In genomic region chr4:127988526-127989180, GRCm38 (mm10) we compare ENCODE assay signal across 9 mouse cellular contexts. TPM values are rescaled to one million over a fixed set of nuclear protein-coding genes. Genes with fewer than 3 reads are reported as not detected.
DNase-seq lines count a peak whose midpoint lies in the region; ATAC-seq and TF ChIP-seq lines count a peak whose summit lies in the region.
"Had no signal": no experiment of that assay in that cellular context is flagged by ENCODE, and none has a peak within 500 bp of the region (broad histone marks: within the 10 kb centered on the region; RNA-seq: fewer than 3 reads in every experiment).

No protein-coding gene starts in this region.

- peak overlapping the region; percentile 65 for H3K4me3 ChIP-seq in heart, embryonic 10.5 days
- peak overlapping the region; percentile 54 for H3K4me3 ChIP-seq in limb, embryonic 10.5 days
- peak overlapping the region; percentile 19; the same call in 1 of the 2 replicates for H3K4me3 ChIP-seq in stomach, postnatal 0 days (ENCODE audit: low read depth, low read length)

- H3K36me3 ChIP-seq in heart, embryonic 10.5 days, result no peaks in the 10 kb centered on the region
- no peaks in the 10 kb centered on the region for H3K36me3 ChIP-seq in limb, embryonic 10.5 days
- no peaks in the 10 kb centered on the region for H3K36me3 ChIP-seq in stomach, postnatal 0 days (ENCODE audit: control insufficient read depth, insufficient read depth, low read length)

- H3K27me3 ChIP-seq in heart, embryonic 10.5 days (ENCODE audit: insufficient read depth, poor library complexity, severe bottlenecking), result peaks cover 88% of the 10 kb centered on the region
- H3K27me3 ChIP-seq in limb, embryonic 10.5 days (ENCODE audit: low read depth, poor library complexity, severe bottlenecking), result peaks cover 90% of the 10 kb centered on the region
- H3K27me3 ChIP-seq in stomach, postnatal 0 days (ENCODE audit: control insufficient read depth, insufficient read depth, low read length), result peaks cover 7% of the 10 kb centered on the region; the same call in 1 of the 2 replicates

- 1% methylated on average over 39 of the region's 39 CpGs for WGBS in heart, embryonic 10.5 days
- 2% methylated on average over 39 of the region's 39 CpGs for WGBS in limb, embryonic 10.5 days
- 1% methylated on average over 39 of the region's 39 CpGs for WGBS in stomach, postnatal 0 days

- no peak for TF ChIP-seq CTCF in stomach, postnatal 0 days (IDR thresholded peaks at IDR 0.05; ENCODE audit: low read depth)

- no peak for DNase-seq in heart, embryonic 10.5 days (ENCODE audit: low spot score)
- DNase-seq in heart, adult 9 months (ENCODE audit: low spot score in 2 of 2), result no peak
- peak; percentile 54 for DNase-seq in right cerebral cortex, postnatal 4 days
- DNase-seq in right cerebral cortex, adult 18-20 months, result no peak
- peak; percentile 33 for DNase-seq in limb, embryonic 10.5 days (ENCODE audit: low spot score)
- no peak for DNase-seq in stomach, postnatal 0 days (ENCODE audit: low spot score)
- DNase-seq in Muller cell, postnatal 12 days (ENCODE audit: inconsistent ontology term), result no peak

- H3K9me3 ChIP-seq in heart, embryonic 10.5 days, result no peaks in the 10 kb centered on the region
- no peaks in the 10 kb centered on the region for H3K9me3 ChIP-seq in limb, embryonic 10.5 days (replicated peaks)
- no peaks in the 10 kb centered on the region for H3K9me3 ChIP-seq in stomach, postnatal 0 days (ENCODE audit: control insufficient read depth, low read length)

- no peak overlapping the region for H3K27ac ChIP-seq in heart, embryonic 10.5 days
- H3K27ac ChIP-seq in limb, embryonic 10.5 days, result no peak overlapping the region
- H3K27ac ChIP-seq in stomach, postnatal 0 days (replicated peaks), result no peak overlapping the region

- no peak for ATAC-seq in stomach, postnatal 0 days (ENCODE audit: low FRiP score, low TSS enrichment)
- ATAC-seq in granulocyte monocyte progenitor cell, adult 5-6 weeks (replicated peaks; ENCODE audit: poor library complexity, severe bottlenecking), result no peak

- no peak overlapping the region for H3K9ac ChIP-seq in stomach, postnatal 0 days (ENCODE audit: low read length)

- peaks cover 19% of the 10 kb centered on the region for H3K4me1 ChIP-seq in heart, embryonic 10.5 days
- H3K4me1 ChIP-seq in limb, embryonic 10.5 days, result peaks cover 12% of the 10 kb centered on the region
- H3K4me1 ChIP-seq in stomach, postnatal 0 days (replicated peaks; ENCODE audit: control insufficient read depth, insufficient read depth), result no peaks in the 10 kb centered on the region

- H3K4me2 ChIP-seq in stomach, postnatal 0 days (replicated peaks; ENCODE audit: low read depth), result peak overlapping the region; percentile 37

- TF ChIP-seq EP300 in stomach, postnatal 0 days (optimal IDR thresholded peaks at IDR 0.05), result no peak

RNA-seq across cellular contexts. Expression of gene Csmd2, which starts 1.0 kb away (rescaled TPM):
- polyA plus RNA-seq in heart, embryonic 10.5 days (2016; fragmentation: Nextera tagmentation; extraction: Ambion mirVana), result 0.04 and 0.26 TPM in 2 replicates
- polyA plus RNA-seq in limb, embryonic 10.5 days (2016; fragmentation: Nextera tagmentation; extraction: Ambion mirVana), result 0.03 TPM in 1 of 2 replicates, not detected in the other
- 0.16 TPM in 2 replicates for polyA plus RNA-seq in stomach, postnatal 0 days (2015; fragmentation: Nextera tagmentation; extraction: Ambion mirVana)
- total RNA-seq in granulocyte monocyte progenitor cell, adult 5-6 weeks (2014; fragmentation: Nextera tagmentation), result not detected in 2 replicates
- total RNA-seq in granulocyte monocyte progenitor cell, adult 5-6 weeks (2017), result not detected in 2 replicates
- polyA plus RNA-seq: C2C12 had no signal

RNA-seq across cellular contexts. Expression of gene CK137956, which starts 17.9 kb away (rescaled TPM):
- polyA plus RNA-seq in heart, embryonic 10.5 days (2016; fragmentation: Nextera tagmentation; extraction: Ambion mirVana), result not detected in 2 replicates
- polyA plus RNA-seq in limb, embryonic 10.5 days (2016; fragmentation: Nextera tagmentation; extraction: Ambion mirVana), result not detected in 2 replicates
- not detected in 2 replicates for polyA plus RNA-seq in stomach, postnatal 0 days (2015; fragmentation: Nextera tagmentation; extraction: Ambion mirVana)
- not detected in 2 replicates for total RNA-seq in granulocyte monocyte progenitor cell, adult 5-6 weeks (2014; fragmentation: Nextera tagmentation)
- not detected in 2 replicates for total RNA-seq in granulocyte monocyte progenitor cell, adult 5-6 weeks (2017)
- polyA plus RNA-seq: C2C12 had no signal

Comparison
In these comparisons a context has a peak if more than half of its experiments do, and no peak if none do; other contexts are left out.
1. DNase-seq: peak in right cerebral cortex, postnatal 4 days (single experiment) and limb, embryonic 10.5 days (single experiment); none in heart, embryonic 10.5 days (single experiment), heart, adult 9 months (0 of 2), right cerebral cortex, adult 18-20 months (single experiment), stomach, postnatal 0 days (single experiment) and Muller cell, postnatal 12 days (single experiment).
2. Peak in every context shown above with its lines, with median percentiles within 50 percentile points of each other: H3K4me3 ChIP-seq.